Mouse (Mus musculus): Measurements from ENCODE around the gene Ddn. TPM values are rescaled to one million over a fixed set of nuclear protein-coding genes. Genes with fewer than 3 reads are reported as not detected.

The Ddn gene
- polyA plus RNA-seq, 1 experiment from 2014 or later = 2.6 TPM

GRCm38 (mm10) chr15:98832161-98833058 lies 23.1 kb upstream of the Ddn start:
- no peak for ATAC-seq (ENCODE audit: low FRiP score, low TSS enrichment)
- H3K4me2 ChIP-seq (replicated peaks; ENCODE audit: low read depth, low read length) = peak overlapping the region; percentile 70
- no peaks in the 10 kb centered on the region for H3K27me3 ChIP-seq (ENCODE audit: insufficient read depth, low read length)
- no peak overlapping the region for H3K4me3 ChIP-seq (ENCODE audit: low read length)
- peaks cover 48% of the 10 kb centered on the region for H3K36me3 ChIP-seq (ENCODE audit: insufficient read depth, low read length)
- no peaks in the 10 kb centered on the region for H3K9me3 ChIP-seq (ENCODE audit: low read length)
- 52% methylated on average over 12 of the region's 12 CpGs for WGBS
- peaks cover 26% of the 10 kb centered on the region for H3K4me1 ChIP-seq (ENCODE audit: insufficient read depth, low read length)
- H3K27ac ChIP-seq (ENCODE audit: low read length) = peak overlapping the region; percentile 94
- H3K9ac ChIP-seq (replicated peaks; ENCODE audit: low read length) = 0 out of 2 replicates have a peak overlapping the region, but pooled peaks have one; percentile 13

- H3K27me3 ChIP-seq (ENCODE audit: insufficient read depth, low read length) = no peaks in the 10 kb centered on the region
- H3K4me3 ChIP-seq (ENCODE audit: low read length) = peak overlapping the region; percentile 90
- H3K9me3 ChIP-seq (ENCODE audit: low read length) = no peaks in the 10 kb centered on the region
- H3K4me2 ChIP-seq (replicated peaks; ENCODE audit: low read depth, low read length) = peak overlapping the region; percentile 70
- 9% methylated on average over 9 of the region's 9 CpGs for WGBS
- peaks cover 41% of the 10 kb centered on the region for H3K36me3 ChIP-seq (ENCODE audit: insufficient read depth, low read length)
- H3K27ac ChIP-seq (ENCODE audit: low read length) = peak overlapping the region; percentile 94
- ATAC-seq (ENCODE audit: low FRiP score, low TSS enrichment) = peak; percentile 25
- H3K9ac ChIP-seq (replicated peaks; ENCODE audit: low read length) = peak overlapping the region; percentile 93
- peaks cover 26% of the 10 kb centered on the region for H3K4me1 ChIP-seq (ENCODE audit: insufficient read depth, low read length)
Observed at GRCm38 (mm10) chr15:98831684-98832035, 22.4 kb upstream of the Ddn start.

GRCm38 (mm10) chr15:98830736-98831683 lies 21.7 kb upstream of the Ddn start, which contains the start of gene Prkag1:
Gene Prkag1 (minus strand): TSS chr15:98831521.
- peak within 1 kb of the TSS; percentile 90 for H3K4me3 ChIP-seq (ENCODE audit: low read length)
- peaks cover 34% of the 10 kb centered on the region for H3K36me3 ChIP-seq (ENCODE audit: insufficient read depth, low read length)
- ATAC-seq (ENCODE audit: low FRiP score, low TSS enrichment) = peak; percentile 97
- peak within 1 kb of the TSS; percentile 94 for H3K27ac ChIP-seq (ENCODE audit: low read length)
- no peaks in the 10 kb centered on the region for H3K9me3 ChIP-seq (ENCODE audit: low read length)
- peaks cover 26% of the 10 kb centered on the region for H3K4me1 ChIP-seq (ENCODE audit: insufficient read depth, low read length)
- H3K4me2 ChIP-seq (replicated peaks; ENCODE audit: low read depth, low read length) = peak within 1 kb of the TSS; percentile 70
- no peaks in the 10 kb centered on the region for H3K27me3 ChIP-seq (ENCODE audit: insufficient read depth, low read length)
- WGBS = under 1% methylated on average over 63 of the region's 66 CpGs
- peak within 1 kb of the TSS; percentile 93 for H3K9ac ChIP-seq (replicated peaks; ENCODE audit: low read length)

GRCm38 (mm10) chr15:98827611-98828011 lies 18.3 kb upstream of the Ddn start:
- no peak for ATAC-seq (ENCODE audit: low FRiP score, low TSS enrichment)
- Histone ChIP-seq H3K9me3 (ENCODE audit: low read length) (no peaks in the 10 kb centered on the region), H3K4me2 (replicated peaks; ENCODE audit: low read depth, low read length) (no peak overlapping the region), H3K36me3 (ENCODE audit: insufficient read depth, low read length) (peaks cover 18% of the 10 kb centered on the region), H3K27me3 (ENCODE audit: insufficient read depth, low read length) (no peaks in the 10 kb centered on the region), H3K27ac (ENCODE audit: low read length) (no peak overlapping the region), H3K4me3 (ENCODE audit: low read length) (no peak overlapping the region), H3K9ac (replicated peaks; ENCODE audit: low read length) (no peak overlapping the region), H3K4me1 (ENCODE audit: insufficient read depth, low read length) (peaks cover 23% of the 10 kb centered on the region)
- 92% methylated on average over 7 of the region's 7 CpGs for WGBS

- no peak overlapping the region for H3K4me2 ChIP-seq (replicated peaks; ENCODE audit: low read depth, low read length)
- H3K27me3 ChIP-seq (ENCODE audit: insufficient read depth, low read length) = no peaks in the 10 kb centered on the region
- H3K27ac ChIP-seq (ENCODE audit: low read length) = no peak overlapping the region
- peaks cover 32% of the 10 kb centered on the region for H3K36me3 ChIP-seq (ENCODE audit: insufficient read depth, low read length)
- WGBS = 68% methylated on average over 3 of the region's 3 CpGs
- no peaks in the 10 kb centered on the region for H3K4me1 ChIP-seq (ENCODE audit: insufficient read depth, low read length)
- no peak overlapping the region for H3K9ac ChIP-seq (replicated peaks; ENCODE audit: low read length)
- no peak overlapping the region for H3K4me3 ChIP-seq (ENCODE audit: low read length)
- no peaks in the 10 kb centered on the region for H3K9me3 ChIP-seq (ENCODE audit: low read length)
- no peak for ATAC-seq (ENCODE audit: low FRiP score, low TSS enrichment)
Observed at GRCm38 (mm10) chr15:98823434-98823833, 14.1 kb upstream of the Ddn start.

- no peaks in the 10 kb centered on the region for H3K27me3 ChIP-seq (ENCODE audit: insufficient read depth, low read length)
- no peak overlapping the region for H3K9ac ChIP-seq (replicated peaks; ENCODE audit: low read length)
- 97% methylated on average over 5 of the region's 5 CpGs for WGBS
- ATAC-seq (ENCODE audit: low FRiP score, low TSS enrichment) = no peak
- H3K4me2 ChIP-seq (replicated peaks; ENCODE audit: low read depth, low read length) = no peak overlapping the region
- H3K4me1 ChIP-seq (ENCODE audit: insufficient read depth, low read length) = no peaks in the 10 kb centered on the region
- no peaks in the 10 kb centered on the region for H3K9me3 ChIP-seq (ENCODE audit: low read length)
- H3K27ac ChIP-seq (ENCODE audit: low read length) = no peak overlapping the region
- peaks cover 33% of the 10 kb centered on the region for H3K36me3 ChIP-seq (ENCODE audit: insufficient read depth, low read length)
- H3K4me3 ChIP-seq (ENCODE audit: low read length) = no peak overlapping the region
Observed at GRCm38 (mm10) chr15:98822147-98822546, 12.9 kb upstream of the Ddn start.

- WGBS = 38% methylated on average over 10 of the region's 10 CpGs
- Histone ChIP-seq H3K27ac (ENCODE audit: low read length) (no peak overlapping the region), H3K9ac (replicated peaks; ENCODE audit: low read length) (no peak overlapping the region), H3K27me3 (ENCODE audit: insufficient read depth, low read length) (no peaks in the 10 kb centered on the region), H3K9me3 (ENCODE audit: low read length) (no peaks in the 10 kb centered on the region), H3K4me1 (ENCODE audit: insufficient read depth, low read length) (no peaks in the 10 kb centered on the region), H3K4me3 (ENCODE audit: low read length) (no peak overlapping the region), H3K36me3 (ENCODE audit: insufficient read depth, low read length) (peaks cover 35% of the 10 kb centered on the region), H3K4me2 (replicated peaks; ENCODE audit: low read depth, low read length) (no peak overlapping the region)
- no peak for ATAC-seq (ENCODE audit: low FRiP score, low TSS enrichment)
Observed at GRCm38 (mm10) chr15:98821403-98821802, 12.1 kb upstream of the Ddn start.

- Histone ChIP-seq H3K9ac (replicated peaks; ENCODE audit: low read length) (no peak overlapping the region), H3K4me1 (ENCODE audit: insufficient read depth, low read length) (no peaks in the 10 kb centered on the region), H3K27ac (ENCODE audit: low read length) (no peak overlapping the region), H3K36me3 (ENCODE audit: insufficient read depth, low read length) (peaks cover 39% of the 10 kb centered on the region), H3K9me3 (ENCODE audit: low read length) (no peaks in the 10 kb centered on the region), H3K4me3 (ENCODE audit: low read length) (no peak overlapping the region), H3K27me3 (ENCODE audit: insufficient read depth, low read length) (no peaks in the 10 kb centered on the region), H3K4me2 (replicated peaks; ENCODE audit: low read depth, low read length) (no peak overlapping the region)
- 94% methylated on average over 4 of the region's 4 CpGs for WGBS
- no peak for ATAC-seq (ENCODE audit: low FRiP score, low TSS enrichment)
Observed at GRCm38 (mm10) chr15:98820937-98821336, 11.6 kb upstream of the Ddn start.

- ATAC-seq (ENCODE audit: low FRiP score, low TSS enrichment) = no peak
- no peak overlapping the region for H3K4me3 ChIP-seq (ENCODE audit: low read length)
- H3K4me1 ChIP-seq (ENCODE audit: insufficient read depth, low read length) = no peaks in the 10 kb centered on the region
- H3K4me2 ChIP-seq (replicated peaks; ENCODE audit: low read depth, low read length) = no peak overlapping the region
- no peaks in the 10 kb centered on the region for H3K9me3 ChIP-seq (ENCODE audit: low read length)
- no peak overlapping the region for H3K27ac ChIP-seq (ENCODE audit: low read length)
- peaks cover 44% of the 10 kb centered on the region for H3K36me3 ChIP-seq (ENCODE audit: insufficient read depth, low read length)
- H3K9ac ChIP-seq (replicated peaks; ENCODE audit: low read length) = no peak overlapping the region
- WGBS = 93% methylated on average over 7 of the region's 7 CpGs
- H3K27me3 ChIP-seq (ENCODE audit: insufficient read depth, low read length) = no peaks in the 10 kb centered on the region
Observed at GRCm38 (mm10) chr15:98818171-98818570, 8.9 kb upstream of the Ddn start.

Measured in kidney, embryonic 16.5 days (tissue).